Mouse (Mus musculus) midbrain, embryonic 15.5 days (tissue): ENCODE data around the gene Tlnrd1. TPM values are rescaled to one million over a fixed set of nuclear protein-coding genes. Genes with fewer than 3 reads are reported as not detected.

ENCODE experiments used
- ATAC-seq: fragments of 200-750 bp; cut with Nextera tagmentation; replicated peaks from 2 replicates; pipeline ENCODE4 v1.8.0; 2017; ENCODE audit warnings: moderate TSS enrichment
- H3K27ac ChIP-seq: fragments of 300-500 bp; sonication (generic); 2 replicates; pipeline ENCODE4 v1.5.1; 2015; ENCODE audit warnings: mild to moderate bottlenecking, inconsistent platforms
- H3K27me3 ChIP-seq: fragments of 300-500 bp; sonication (generic); replicated peaks from 2 replicates; pipeline ENCODE4 v1.6.1; 2015; ENCODE audit warnings: inconsistent platforms
- H3K36me3 ChIP-seq: fragments of 300-500 bp; sonication (generic); replicated peaks from 2 replicates; pipeline ENCODE4 v1.6.1; 2015; ENCODE audit warnings: inconsistent platforms
- H3K4me1 ChIP-seq: fragments of 300-500 bp; sonication (generic); 2 replicates; pipeline ENCODE4 v1.6.1; 2015; ENCODE audit warnings: inconsistent platforms
- H3K4me2 ChIP-seq: fragments of 300-500 bp; sonication (generic); 2 replicates; pipeline ENCODE4 v1.6.1; 2015; ENCODE audit warnings: inconsistent platforms, mild to moderate bottlenecking, moderate library complexity
- H3K4me3 ChIP-seq: fragments of 300-500 bp; sonication (generic); 2 replicates; pipeline ENCODE4 v1.5.1; 2015; ENCODE audit warnings: mild to moderate bottlenecking, inconsistent platforms
- H3K9ac ChIP-seq: fragments of 300-500 bp; sonication (generic); 2 replicates; pipeline ENCODE4 v1.6.1; 2015; ENCODE audit warnings: mild to moderate bottlenecking, inconsistent platforms
- H3K9me3 ChIP-seq: fragments of 300-500 bp; sonication (generic); 2 replicates; pipeline ENCODE4 v1.6.1; 2016; ENCODE audit warnings: inconsistent platforms
- WGBS: fragments of 180-500 bp; shearing (Covaris S2); methylation state at CpG from one replicate; pipeline ENCODE4 v1.1.7; 2015; ENCODE audit warnings: mixed read lengths; 5-methylcytosine and 5-hydroxymethylcytosine counted together
- polyA plus RNA-seq: library from polyadenylated mRNA; unstranded; fragments of >200 nt; fragmentation: Nextera tagmentation; extraction: Ambion mirVana; gene quantifications from 2 replicates; pipeline ENCODE4 v1.2.1, GENCODE M21; 2015

The Tlnrd1 gene
- 10.1 and 12.1 TPM in 2 replicates for polyA plus RNA-seq

GRCm38 (mm10) chr7:83884021-83884658, at the start of gene Tlnrd1, which contains the start of gene Mesd:
Gene Tlnrd1, minus strand, starts transcription at chr7:83884305.
Gene Mesd, plus strand, starts transcription at chr7:83884466.
- Histone ChIP-seq H3K9me3 (no peaks in the 10 kb centered on the region), H3K27me3 (no peaks in the 10 kb centered on the region), H3K4me1 (peaks cover 47% of the 10 kb centered on the region), H3K4me2 (peak within 1 kb of the TSS; percentile 67), H3K36me3 (no peaks in the 10 kb centered on the region), H3K4me3 (peak within 1 kb of the TSS; percentile 82), H3K9ac (peak within 1 kb of the TSS; percentile 91), H3K27ac (peak within 1 kb of the TSS; percentile 92)
- under 1% methylated on average over 60 of the region's 69 CpGs for WGBS
- ATAC-seq, result peak; percentile 88

GRCm38 (mm10) chr7:83921637-83922036, 37.5 kb upstream of the Tlnrd1 start:
- Histone ChIP-seq H3K36me3 (no peaks in the 10 kb centered on the region), H3K9ac (no peak overlapping the region), H3K4me1 (no peaks in the 10 kb centered on the region), H3K4me2 (no peak overlapping the region), H3K27me3 (no peaks in the 10 kb centered on the region), H3K27ac (no peak overlapping the region), H3K4me3 (no peak overlapping the region), H3K9me3 (no peaks in the 10 kb centered on the region)
- ATAC-seq, result no peak
- WGBS, result 67% methylated on average over 3 of the region's 3 CpGs

GRCm38 (mm10) chr7:83920241-83920640, 36.1 kb upstream of the Tlnrd1 start:
- WGBS, result 87% methylated on average over 4 of the region's 4 CpGs
- Histone ChIP-seq H3K27ac (no peak overlapping the region), H3K4me1 (no peaks in the 10 kb centered on the region), H3K4me2 (no peak overlapping the region), H3K9me3 (no peaks in the 10 kb centered on the region), H3K9ac (no peak overlapping the region), H3K4me3 (no peak overlapping the region), H3K27me3 (no peaks in the 10 kb centered on the region), H3K36me3 (no peaks in the 10 kb centered on the region)
- no peak for ATAC-seq

GRCm38 (mm10) chr7:83914566-83914965, 30.5 kb upstream of the Tlnrd1 start:
- no peaks in the 10 kb centered on the region for H3K36me3 ChIP-seq
- H3K4me3 ChIP-seq, result no peak overlapping the region
- WGBS, result under 1% methylated on average over 3 of the region's 3 CpGs
- no peak overlapping the region for H3K9ac ChIP-seq
- no peaks in the 10 kb centered on the region for H3K4me1 ChIP-seq
- peak; percentile 62 for ATAC-seq
- no peaks in the 10 kb centered on the region for H3K9me3 ChIP-seq
- H3K27me3 ChIP-seq, result no peaks in the 10 kb centered on the region
- H3K4me2 ChIP-seq, result no peak overlapping the region
- no peak overlapping the region for H3K27ac ChIP-seq

- H3K36me3 ChIP-seq, result no peaks in the 10 kb centered on the region
- no peaks in the 10 kb centered on the region for H3K9me3 ChIP-seq
- no peak for ATAC-seq
- no peak overlapping the region for H3K4me3 ChIP-seq
- no peaks in the 10 kb centered on the region for H3K27me3 ChIP-seq
- no peak overlapping the region for H3K4me2 ChIP-seq
- no peak overlapping the region for H3K9ac ChIP-seq
- 79% methylated on average over 9 of the region's 9 CpGs for WGBS
- H3K27ac ChIP-seq, result no peak overlapping the region
- no peaks in the 10 kb centered on the region for H3K4me1 ChIP-seq
Measured at GRCm38 (mm10) chr7:83913995-83914394, 29.9 kb upstream of the Tlnrd1 start.

GRCm38 (mm10) chr7:83913405-83913932, 29.4 kb upstream of the Tlnrd1 start:
- Histone ChIP-seq H3K9me3 (no peaks in the 10 kb centered on the region), H3K27ac (no peak overlapping the region), H3K9ac (no peak overlapping the region), H3K36me3 (no peaks in the 10 kb centered on the region), H3K4me3 (no peak overlapping the region), H3K27me3 (no peaks in the 10 kb centered on the region), H3K4me1 (no peaks in the 10 kb centered on the region), H3K4me2 (no peak overlapping the region)
- 91% methylated on average over 6 of the region's 6 CpGs for WGBS
- no peak for ATAC-seq

- no peak overlapping the region for H3K4me3 ChIP-seq
- H3K4me2 ChIP-seq, result no peak overlapping the region
- no peak overlapping the region for H3K27ac ChIP-seq
- H3K9me3 ChIP-seq, result no peaks in the 10 kb centered on the region
- ATAC-seq, result no peak
- no peaks in the 10 kb centered on the region for H3K36me3 ChIP-seq
- H3K9ac ChIP-seq, result no peak overlapping the region
- WGBS, result 85% methylated on average over 3 of the region's 3 CpGs
- H3K27me3 ChIP-seq, result no peaks in the 10 kb centered on the region
- no peaks in the 10 kb centered on the region for H3K4me1 ChIP-seq
Measured at GRCm38 (mm10) chr7:83911909-83912308, 27.8 kb upstream of the Tlnrd1 start.

- H3K36me3 ChIP-seq, result 0 out of 2 replicates have a peak, but pooled peaks cover 3% of the 10 kb centered on the region
- no peak overlapping the region for H3K27ac ChIP-seq
- no peaks in the 10 kb centered on the region for H3K27me3 ChIP-seq
- ATAC-seq, result no peak
- H3K4me2 ChIP-seq, result no peak overlapping the region
- no peaks in the 10 kb centered on the region for H3K9me3 ChIP-seq
- no peak overlapping the region for H3K9ac ChIP-seq
- no peak overlapping the region for H3K4me3 ChIP-seq
- no peaks in the 10 kb centered on the region for H3K4me1 ChIP-seq
- 93% methylated on average over 3 of the region's 3 CpGs for WGBS
Measured at GRCm38 (mm10) chr7:83904831-83905230, 20.7 kb upstream of the Tlnrd1 start.

- Histone ChIP-seq H3K36me3 (peaks cover 22% of the 10 kb centered on the region), H3K27ac (no peak overlapping the region), H3K27me3 (no peaks in the 10 kb centered on the region), H3K4me1 (no peaks in the 10 kb centered on the region), H3K4me3 (no peak overlapping the region), H3K4me2 (no peak overlapping the region), H3K9ac (no peak overlapping the region), H3K9me3 (no peaks in the 10 kb centered on the region)
- 76% methylated on average over 5 of the region's 5 CpGs for WGBS
- ATAC-seq, result no peak
Measured at GRCm38 (mm10) chr7:83902296-83903145, 18.4 kb upstream of the Tlnrd1 start.

- H3K4me1 ChIP-seq, result no peaks in the 10 kb centered on the region
- H3K9ac ChIP-seq, result no peak overlapping the region
- H3K4me2 ChIP-seq, result no peak overlapping the region
- no peaks in the 10 kb centered on the region for H3K9me3 ChIP-seq
- no peaks in the 10 kb centered on the region for H3K27me3 ChIP-seq
- peaks cover 26% of the 10 kb centered on the region for H3K36me3 ChIP-seq
- no peak for ATAC-seq
- no peak overlapping the region for H3K4me3 ChIP-seq
- no peak overlapping the region for H3K27ac ChIP-seq
- 84% methylated on average over 4 of the region's 4 CpGs for WGBS
Measured at GRCm38 (mm10) chr7:83901425-83901824, 17.3 kb upstream of the Tlnrd1 start.

GRCm38 (mm10) chr7:83900519-83900918, 16.4 kb upstream of the Tlnrd1 start:
- ATAC-seq, result no peak
- H3K4me3 ChIP-seq, result no peak overlapping the region
- no peaks in the 10 kb centered on the region for H3K9me3 ChIP-seq
- H3K27me3 ChIP-seq, result no peaks in the 10 kb centered on the region
- no peak overlapping the region for H3K4me2 ChIP-seq
- WGBS, result 85% methylated on average over 3 of the region's 3 CpGs
- no peak overlapping the region for H3K9ac ChIP-seq
- peaks cover 27% of the 10 kb centered on the region for H3K36me3 ChIP-seq
- H3K4me1 ChIP-seq, result 0 out of 2 replicates have a peak, but pooled peaks cover 3% of the 10 kb centered on the region
- H3K27ac ChIP-seq, result no peak overlapping the region

- Histone ChIP-seq H3K4me3 (no peak overlapping the region), H3K4me2 (no peak overlapping the region), H3K27me3 (no peaks in the 10 kb centered on the region), H3K27ac (no peak overlapping the region), H3K9me3 (no peaks in the 10 kb centered on the region), H3K9ac (no peak overlapping the region), H3K36me3 (peaks cover 27% of the 10 kb centered on the region), H3K4me1 (peaks cover 17% of the 10 kb centered on the region)
- 93% methylated on average over 11 of the region's 11 CpGs for WGBS
- ATAC-seq, result no peak
Measured at GRCm38 (mm10) chr7:83898267-83898666, 14.2 kb upstream of the Tlnrd1 start.
